Mouse (Mus musculus) embryonic fibroblast, embryonic 13.5 days (primary cell): ENCODE results near the gene Lce6a. TPM values are rescaled to one million over a fixed set of nuclear protein-coding genes. Genes with fewer than 3 reads are reported as not detected.

Experiments used
- H3K27ac ChIP-seq: 2 replicates; pipeline ENCODE4 v1.5.1; 2012; ENCODE audit warnings: low read length, control low read depth, inconsistent platforms; ENCODE audit not compliant: insufficient read depth
- H3K4me1 ChIP-seq: 2 replicates; pipeline ENCODE4 v1.6.1; 2011; ENCODE audit warnings: low read length; ENCODE audit not compliant: control insufficient read depth, insufficient read depth
- H3K4me3 ChIP-seq: 2 replicates; pipeline ENCODE4 v1.5.1; 2011; ENCODE audit warnings: mild to moderate bottlenecking, control low read depth, low read length; ENCODE audit not compliant: insufficient read depth
- CTCF ChIP-seq: IDR thresholded peaks from 2 replicates; pipeline ENCODE4 v1.5.1; 2011; ENCODE audit warnings: mild to moderate bottlenecking, control low read depth, low read length, moderate library complexity, borderline replicate concordance; ENCODE audit not compliant: insufficient read depth
- POLR2A ChIP-seq: IDR thresholded peaks from 2 replicates; pipeline ENCODE4 v1.6.1; 2011; ENCODE audit warnings: low read depth, mild to moderate bottlenecking, control low read depth, low read length, moderate library complexity
- polyA plus RNA-seq: library from polyadenylated mRNA; stranded (reverse); fragments of >200 nt; gene quantifications from 2 replicates; pipeline ENCODE4 v1.2.4, GENCODE M21; 2011; ENCODE audit warnings: low read depth; ENCODE audit not compliant: missing spikeins, insufficient read length

Lce6a gene
- polyA plus RNA-seq, 1 experiment = not detected

GRCm38 (mm10) chr3:92572514-92573155, 48.8 kb downstream of the Lce6a start:
- no peak for TF ChIP-seq CTCF
- no peak for TF ChIP-seq POLR2A
- Histone ChIP-seq H3K4me3 (no peak overlapping the region), H3K4me1 (no peaks in the 10 kb centered on the region), H3K27ac (no peak overlapping the region)

Other genes with a start within 250 kb of the Lce6a start
- gene Sprr2h, start 236.0 kb downstream of the Lce6a start, polyA plus RNA-seq = not detected in 2 replicates
- gene Sprr2i, start 213.7 kb downstream of the Lce6a start, polyA plus RNA-seq = not detected in 2 replicates
- not detected in 2 replicates for gene Sprr2j-ps, start 203.6 kb downstream of the Lce6a start, polyA plus RNA-seq
- gene Gm9774, start 192.2 kb downstream of the Lce6a start, polyA plus RNA-seq = 25.6 and 29.8 TPM in 2 replicates
- 13.2 and 40.5 TPM in 2 replicates for gene Sprr2k, start 189.1 kb downstream of the Lce6a start, polyA plus RNA-seq
- not detected in 2 replicates for gene Sprr1b, start 182.9 kb downstream of the Lce6a start, polyA plus RNA-seq
- 0.42 TPM in 1 of 2 replicates, not detected in the other for gene Sprr3, start 162.9 kb downstream of the Lce6a start, polyA plus RNA-seq
- 1.7 TPM in 1 of 2 replicates, not detected in the other for gene Sprr1a, start 135.8 kb downstream of the Lce6a start, polyA plus RNA-seq
- not detected in 2 replicates for gene Sprr4, start 121.2 kb downstream of the Lce6a start, polyA plus RNA-seq
- not detected in 2 replicates for gene 2310046K23Rik, start 87.1 kb downstream of the Lce6a start, polyA plus RNA-seq
- gene Ivl, start 47.9 kb downstream of the Lce6a start, polyA plus RNA-seq = 0.25 TPM in 1 of 2 replicates, not detected in the other
- gene Smcp, start 32.7 kb downstream of the Lce6a start, polyA plus RNA-seq = not detected in 2 replicates
- gene 2210017I01Rik, start 14.2 kb downstream of the Lce6a start, polyA plus RNA-seq = not detected in 2 replicates
- not detected in 2 replicates for gene Lce1a1, start 26.6 kb upstream of the Lce6a start, polyA plus RNA-seq
- gene Lce1b, start 35.3 kb upstream of the Lce6a start, polyA plus RNA-seq = not detected in 2 replicates
- gene Lce1a2, start 48.7 kb upstream of the Lce6a start, polyA plus RNA-seq = not detected in 2 replicates
- gene Lce1c, start 57.6 kb upstream of the Lce6a start, polyA plus RNA-seq = not detected in 2 replicates
- gene Lce1d, start 65.5 kb upstream of the Lce6a start, polyA plus RNA-seq = not detected in 2 replicates
- gene Lce1e, start 87.4 kb upstream of the Lce6a start, polyA plus RNA-seq = not detected in 2 replicates
- gene Lce1f, start 98.7 kb upstream of the Lce6a start, polyA plus RNA-seq = not detected in 2 replicates
- not detected in 2 replicates for gene Gm38119, start 117.4 kb upstream of the Lce6a start, polyA plus RNA-seq
- gene Lce1g, start 130.7 kb upstream of the Lce6a start, polyA plus RNA-seq = not detected in 2 replicates
- gene Lce1h, start 143.4 kb upstream of the Lce6a start, polyA plus RNA-seq = not detected in 2 replicates
- not detected in 2 replicates for gene Lce1i, start 157.2 kb upstream of the Lce6a start, polyA plus RNA-seq
- not detected in 2 replicates for gene Lce1j, start 168.9 kb upstream of the Lce6a start, polyA plus RNA-seq
- not detected in 2 replicates for gene Lce1k, start 186.2 kb upstream of the Lce6a start, polyA plus RNA-seq
- not detected in 2 replicates for gene Kprp, start 205.6 kb upstream of the Lce6a start, polyA plus RNA-seq
- not detected in 2 replicates for gene Lce1l, start 229.6 kb upstream of the Lce6a start, polyA plus RNA-seq
- gene 2310050C09Rik, start 248.6 kb upstream of the Lce6a start, polyA plus RNA-seq = not detected in 2 replicates